Mouse (Mus musculus) NIH3T3 (cell line): Measurements from ENCODE around the gene Olfr281.
"Not testable (repeated sequence)": the region's sequence is repeated elsewhere in the genome, so short reads cannot be mapped to it uniquely, and the experiment has no call there.

Experiments
- DNase-seq: peaks from one replicate; pipeline ENCODE4 v3.0.0-alpha.2; 2012; ENCODE audit warnings: low read depth

Olfr281 gene

DNA sequence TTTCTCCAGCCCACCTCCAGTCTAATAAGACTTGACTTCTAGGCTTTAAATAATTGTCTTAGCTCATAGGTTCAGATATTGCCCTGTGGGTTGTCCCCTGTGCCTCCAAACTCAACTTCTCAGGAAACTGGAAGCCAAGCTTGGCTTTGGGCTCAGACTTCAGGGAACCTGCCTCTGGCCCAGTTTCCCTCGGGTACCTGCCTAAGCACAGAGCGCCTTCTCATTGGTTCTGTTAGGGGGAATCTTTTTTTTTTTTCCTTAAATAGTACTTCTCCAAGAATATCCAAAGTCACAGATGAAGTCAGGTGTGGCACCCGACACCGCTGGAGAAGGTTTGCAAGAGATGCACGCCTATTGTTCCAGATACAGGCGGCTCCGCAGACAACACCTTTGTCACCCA, at the start of gene Olfr281:
Gene Olfr281, plus strand, starts transcription at position 301 of the 400 bp plus-strand sequence.
- no peak for DNase-seq

DNA sequence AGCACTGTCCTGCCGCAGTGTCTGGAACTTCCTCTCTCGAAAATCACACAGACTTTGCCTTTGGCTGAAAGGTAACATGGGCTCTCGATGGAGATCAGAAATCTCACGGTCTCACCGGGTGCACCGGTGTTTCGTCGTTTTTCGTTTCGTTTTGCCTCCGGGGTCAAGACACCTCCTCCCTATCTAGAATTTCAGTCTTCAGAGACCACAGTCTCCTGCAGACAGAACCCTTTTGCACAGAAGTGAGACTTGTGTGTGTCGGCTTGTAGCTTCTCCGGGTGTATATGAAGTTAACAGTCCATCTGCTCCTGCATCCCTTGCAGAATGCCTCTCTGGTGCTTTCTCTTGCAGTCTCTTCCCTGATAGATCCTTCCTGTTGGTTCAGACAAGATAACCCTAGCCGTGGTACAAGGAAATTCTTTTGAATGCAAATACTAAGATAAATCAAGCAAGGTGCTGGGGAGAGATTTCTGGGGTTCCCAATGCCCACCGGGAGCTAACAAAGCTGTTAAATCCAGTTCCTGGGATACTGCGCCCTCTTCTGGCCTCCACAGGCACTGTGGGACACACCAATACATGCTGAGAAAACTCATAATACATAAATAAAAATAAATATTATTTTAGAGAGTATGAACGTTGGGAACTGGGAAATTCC, 43.9 kb upstream of the Olfr281 start:
- DNase-seq, result peak; percentile 52

DNA sequence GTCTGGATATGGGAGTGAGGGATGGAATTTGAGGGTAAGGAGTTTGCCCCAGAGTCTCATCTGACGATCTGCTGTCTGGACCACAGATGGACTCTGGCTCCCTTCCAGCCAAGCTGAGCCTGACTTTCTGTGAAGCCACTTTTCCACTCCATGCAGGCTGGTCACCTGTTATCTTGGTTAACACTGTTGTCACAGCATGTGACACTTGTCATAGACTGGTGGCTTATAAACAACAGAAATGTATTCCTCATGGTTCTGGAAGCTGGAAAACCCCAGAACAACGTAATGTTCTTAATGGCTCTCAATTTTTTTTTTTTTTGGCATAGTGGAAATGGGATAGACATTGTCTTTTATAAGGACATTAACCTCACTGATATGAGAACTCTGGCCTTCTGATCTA, 42.8 kb upstream of the Olfr281 start:
- no peak for DNase-seq

DNA sequence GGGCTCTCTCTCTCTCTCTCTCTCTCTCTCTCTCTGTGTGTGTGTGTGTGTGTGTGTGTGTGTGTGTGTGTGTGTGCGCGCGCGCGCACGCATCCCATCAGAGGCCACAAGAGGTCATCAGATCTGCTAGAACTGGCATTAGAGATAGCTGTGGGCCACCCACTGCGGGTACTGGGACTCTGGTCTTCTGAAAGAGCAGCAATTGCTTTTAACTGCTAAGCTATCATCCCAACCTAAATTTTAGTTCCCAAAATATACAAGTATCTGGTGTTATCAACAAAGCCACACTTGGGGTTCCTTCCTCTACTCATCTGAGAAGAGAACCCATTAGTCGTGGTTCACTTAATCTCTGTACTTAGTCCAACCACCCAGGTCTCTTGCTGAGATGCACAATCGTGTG, 42.1 kb upstream of the Olfr281 start:
- no peak for DNase-seq

DNA sequence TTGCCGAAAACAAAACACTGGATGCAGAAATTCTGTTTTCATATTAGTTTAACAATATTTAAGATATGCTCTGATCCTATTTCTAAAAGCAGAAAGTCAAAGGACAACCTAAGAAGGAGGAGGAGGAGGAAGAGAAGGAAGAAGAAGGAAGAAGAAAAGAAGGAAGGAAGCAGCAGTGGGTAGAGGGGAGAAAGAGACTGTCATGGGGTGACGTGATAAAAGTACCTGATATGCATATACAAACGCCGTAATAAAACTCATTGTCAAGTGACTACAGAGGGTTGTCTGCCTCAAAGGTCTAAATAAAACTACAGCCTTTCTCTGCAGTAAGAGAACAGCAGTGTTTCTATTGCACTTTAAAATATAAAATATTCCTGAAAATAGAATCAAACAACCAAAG, 36.4 kb upstream of the Olfr281 start:
- DNase-seq, result no peak

DNA sequence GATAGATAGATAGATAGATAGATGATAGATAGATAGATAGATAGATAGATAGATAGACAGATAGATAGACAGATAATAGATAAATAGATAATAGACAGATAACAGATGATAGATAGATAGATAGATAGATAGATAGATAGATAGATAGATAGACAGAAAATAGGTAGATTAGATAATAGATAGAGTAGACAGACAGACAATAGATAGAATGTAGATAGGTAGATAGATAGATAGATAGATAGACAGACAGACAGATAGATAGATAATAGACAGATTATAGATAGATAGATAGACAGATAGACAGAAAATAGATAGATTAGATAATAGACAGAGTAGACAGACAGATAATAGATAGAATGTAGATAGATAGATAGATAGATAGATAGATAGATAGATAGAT, 35.6 kb upstream of the Olfr281 start:
- DNase-seq, result not testable (repeated sequence)

DNA sequence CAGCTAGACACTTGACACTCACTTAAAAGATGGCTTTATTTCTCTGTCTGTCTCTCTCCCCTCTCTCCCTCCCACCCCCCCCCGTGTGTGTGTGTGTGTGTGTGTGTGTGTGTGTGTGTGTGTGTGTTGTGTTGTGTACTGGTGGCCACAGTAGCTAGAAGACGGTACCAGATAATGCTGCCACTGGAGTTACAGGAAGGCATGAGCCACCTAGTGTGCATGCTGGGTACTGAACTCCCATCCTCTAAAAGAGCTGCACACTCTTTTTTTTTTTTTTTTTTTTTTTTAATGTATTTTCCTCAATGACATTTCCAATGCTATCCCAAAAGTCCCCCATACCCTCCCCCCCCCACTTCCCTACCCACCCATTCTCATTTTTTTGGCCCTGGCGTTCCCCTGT, 35.1 kb upstream of the Olfr281 start:
- DNase-seq, result peak; percentile 59

DNA sequence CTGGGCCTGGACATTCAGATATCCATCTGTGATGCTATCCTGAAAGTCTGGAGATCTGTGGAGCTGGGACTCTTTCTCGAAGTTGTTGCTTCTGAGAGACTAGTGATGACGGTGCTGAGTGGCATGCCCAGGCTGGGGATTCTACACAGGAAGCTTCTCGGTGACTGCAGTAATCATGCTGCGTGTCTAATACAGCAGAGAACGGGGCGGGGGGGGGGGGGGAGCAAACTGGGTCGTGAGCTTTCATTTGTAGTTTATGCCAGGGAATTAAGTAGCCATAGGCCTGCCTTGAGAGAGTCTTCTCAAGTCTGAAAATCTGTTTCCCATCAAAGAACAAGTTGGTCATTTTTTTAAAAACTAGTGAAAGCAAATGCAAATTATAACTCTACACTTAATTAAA, 34.3 kb upstream of the Olfr281 start:
- no peak for DNase-seq

DNA sequence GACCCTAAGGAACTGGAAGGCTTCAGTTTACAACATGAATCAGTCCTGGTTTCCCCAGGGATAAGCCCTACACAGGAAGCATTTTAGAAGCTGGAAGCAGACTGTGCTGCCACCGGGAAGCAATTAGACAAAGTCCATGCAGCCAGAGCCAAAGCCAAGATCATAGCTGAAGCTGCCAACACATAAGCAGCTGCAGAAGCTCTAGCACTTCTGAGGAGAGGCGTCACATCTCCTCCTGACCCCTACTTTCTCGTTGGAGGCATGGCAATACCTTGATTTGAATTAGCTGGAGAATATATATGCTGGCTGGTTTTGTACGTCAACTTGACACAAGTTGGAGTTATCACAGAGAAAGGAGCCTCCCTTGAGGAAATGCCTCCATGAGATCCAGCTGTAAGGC, 31.5 kb upstream of the Olfr281 start:
- no peak for DNase-seq

DNA sequence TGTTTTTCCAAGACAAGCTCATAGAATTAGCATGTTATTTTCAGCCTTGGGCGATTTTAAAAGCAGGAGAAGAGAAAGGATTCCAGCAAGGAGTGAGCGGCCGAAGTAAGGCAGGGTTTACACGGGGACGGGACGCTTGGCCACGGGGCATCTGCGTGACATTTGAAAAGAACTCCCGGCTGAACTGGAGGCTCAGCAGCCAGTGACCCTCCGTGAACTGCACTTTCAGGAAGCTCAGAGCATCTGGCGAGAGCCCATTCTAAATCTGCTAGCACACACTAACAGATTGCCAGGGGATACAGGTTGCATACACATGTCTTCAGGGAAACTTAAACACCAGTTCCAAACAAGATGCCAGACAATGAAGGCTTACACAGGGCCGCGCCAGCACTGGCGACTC, 28.1 kb upstream of the Olfr281 start:
- no peak for DNase-seq

DNA sequence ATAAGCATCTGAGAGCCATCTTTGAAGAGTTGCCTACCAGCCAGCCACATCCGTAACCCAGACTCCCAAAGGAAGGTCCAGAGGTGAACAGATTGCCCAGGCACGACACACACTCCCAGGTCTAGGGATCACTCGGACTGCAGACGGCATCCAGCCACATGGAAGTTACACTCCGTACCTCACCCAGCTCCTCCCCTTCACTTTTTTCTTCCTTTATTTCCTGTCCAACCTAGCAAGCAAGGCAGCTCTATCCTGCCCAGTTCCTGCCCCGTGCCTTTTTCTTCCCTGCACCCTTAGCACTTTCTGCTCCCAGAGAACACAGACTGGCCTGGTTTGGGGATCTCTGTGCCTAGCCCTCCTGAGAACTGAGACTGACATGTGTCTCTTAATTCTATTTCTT, 27.6 kb upstream of the Olfr281 start:
- DNase-seq, result no peak

DNA sequence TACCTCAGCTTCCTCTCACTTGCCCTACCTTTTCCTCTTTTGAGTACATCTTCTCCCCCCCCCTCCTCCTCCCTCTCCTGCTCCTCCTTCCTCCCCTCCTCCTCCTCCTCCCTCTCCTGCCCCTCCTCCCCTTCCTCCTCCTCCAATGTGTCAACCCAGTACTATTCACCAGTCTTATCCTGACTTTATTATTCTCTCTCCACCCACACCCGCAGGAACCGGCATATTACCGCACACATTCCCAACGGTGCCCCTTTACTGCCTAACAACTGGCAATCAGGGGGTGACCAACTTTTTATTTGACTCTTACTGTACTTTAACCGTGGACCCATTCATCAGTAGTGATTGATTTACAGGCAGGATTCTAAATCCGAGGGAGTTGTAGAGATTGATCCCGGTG, 27.2 kb upstream of the Olfr281 start:
- DNase-seq, result no peak

DNA sequence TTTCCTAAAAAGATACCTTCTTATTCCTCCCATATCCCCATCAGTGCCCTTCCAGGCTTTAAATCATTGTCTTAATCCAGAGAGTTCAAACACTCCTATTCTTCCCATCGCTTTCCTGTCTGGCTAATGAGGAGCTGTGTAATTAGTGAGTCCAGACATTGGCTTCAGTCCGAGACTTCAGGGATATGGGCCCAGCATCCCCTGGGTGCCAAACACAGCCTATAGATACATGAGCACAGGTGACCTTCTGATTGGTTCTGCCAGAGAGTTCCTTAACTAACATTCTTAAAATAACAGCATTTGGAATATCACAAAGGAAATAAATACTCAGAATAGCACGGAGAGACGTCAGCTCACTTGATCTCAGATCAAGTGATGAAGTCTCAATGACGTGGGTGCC, 21.5 kb upstream of the Olfr281 start, which contains the start of gene Olfr282:
Gene Olfr282, plus strand, starts transcription at position 301 of the 400 bp plus-strand sequence.
- not testable (repeated sequence) for DNase-seq

DNA sequence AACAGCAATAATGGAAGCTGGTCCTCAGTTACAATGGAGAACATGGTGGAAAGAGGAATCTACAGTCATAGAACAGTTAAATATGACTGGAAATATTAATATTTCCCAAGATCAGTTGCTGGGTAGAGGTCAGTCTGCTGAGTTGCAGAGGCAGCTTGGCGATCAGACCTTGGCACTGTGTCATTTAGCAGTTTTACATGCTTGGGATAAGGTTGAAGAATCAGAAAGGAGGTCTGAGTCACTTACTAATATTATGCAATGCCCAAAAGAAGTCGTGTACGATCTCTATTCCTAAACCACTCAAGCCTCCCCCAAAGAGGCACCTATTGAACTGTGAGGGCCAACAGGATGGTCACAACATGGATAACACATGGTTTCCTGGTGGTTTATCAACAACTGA, 7.8 kb upstream of the Olfr281 start:
- DNase-seq, result no peak

DNA sequence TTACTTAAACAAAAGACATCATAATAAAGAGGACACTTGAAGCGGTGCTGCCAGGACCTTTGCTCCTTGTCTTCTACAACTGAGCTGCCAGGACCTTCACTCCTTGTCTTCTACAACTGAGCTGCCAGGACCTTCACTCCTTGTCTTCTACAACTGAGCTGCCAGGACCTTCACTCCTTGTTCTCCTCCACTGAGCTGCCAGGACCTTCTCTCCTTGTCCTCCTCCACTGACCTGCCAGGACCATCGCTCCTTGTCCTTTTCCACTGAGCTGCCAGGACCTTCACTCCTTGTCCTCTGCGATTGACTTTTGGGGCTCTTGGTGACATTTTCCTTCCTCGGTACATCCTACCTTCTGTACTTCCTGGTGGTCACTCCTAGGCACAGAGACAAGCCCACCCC, 3.9 kb upstream of the Olfr281 start:
- no peak for DNase-seq

DNA sequence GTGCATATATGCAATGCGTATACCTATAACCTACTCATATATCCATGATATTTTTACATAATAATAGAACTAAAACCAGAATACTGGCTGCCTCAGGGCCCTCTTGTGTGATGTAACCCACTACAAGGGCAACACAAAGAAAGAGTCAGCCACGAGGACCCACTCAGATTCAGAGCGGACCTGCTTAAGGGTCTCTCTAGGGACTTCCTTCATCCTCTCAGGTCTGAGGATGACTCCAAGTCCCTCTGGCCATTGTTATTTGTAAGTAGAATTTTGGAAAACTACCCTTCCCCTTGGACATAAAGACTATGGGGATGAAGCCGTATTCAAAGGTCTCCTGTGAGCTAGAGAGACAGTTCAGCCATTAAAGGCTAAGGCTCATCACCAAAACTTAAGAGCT, 17.2 kb downstream of the Olfr281 start, which contains the start of gene OR5BS1P:
Gene OR5BS1P, plus strand, starts transcription at position 301 of the 400 bp plus-strand sequence.
- DNase-seq, result no peak

DNA sequence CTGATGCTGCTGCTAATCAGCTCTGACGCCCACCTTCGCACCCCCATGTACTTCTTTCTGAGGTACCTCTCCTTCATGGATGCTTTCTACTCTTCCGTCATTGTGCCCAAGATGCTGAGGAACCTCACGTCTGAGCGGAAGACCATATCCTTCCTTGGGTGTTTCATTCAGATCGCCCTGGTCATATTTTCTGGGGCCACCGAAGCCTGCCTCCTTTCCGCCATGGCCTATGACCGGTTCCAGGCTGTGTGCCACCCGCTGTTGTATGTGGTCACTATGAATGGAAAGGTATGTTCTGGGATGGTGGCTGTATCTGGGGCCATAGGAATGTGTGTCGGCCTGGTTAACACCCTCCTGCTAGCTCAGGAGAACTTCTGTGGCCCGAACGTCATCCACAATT, 19.2 kb downstream of the Olfr281 start:
- DNase-seq, result no peak

DNA sequence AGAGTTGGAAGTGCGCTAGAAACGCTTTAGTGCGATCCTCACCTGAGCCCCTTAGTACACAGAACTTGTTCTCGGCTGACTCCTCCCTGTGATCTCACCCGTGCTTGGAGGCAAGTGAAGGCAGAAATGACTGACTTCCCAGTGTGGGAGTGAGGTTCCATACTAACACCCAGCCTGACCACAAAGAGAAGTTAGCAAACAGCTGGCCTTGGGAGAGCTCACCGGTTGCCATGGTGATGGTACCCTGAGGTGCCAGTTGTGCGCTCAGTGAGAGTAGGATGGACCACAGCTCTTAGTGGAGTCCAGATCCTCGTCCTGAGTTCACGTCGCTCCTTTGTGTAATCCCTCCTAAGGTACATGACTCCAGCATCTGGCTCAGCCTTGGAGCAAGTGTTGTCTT, 22.6 kb downstream of the Olfr281 start:
- DNase-seq, result no peak

DNA sequence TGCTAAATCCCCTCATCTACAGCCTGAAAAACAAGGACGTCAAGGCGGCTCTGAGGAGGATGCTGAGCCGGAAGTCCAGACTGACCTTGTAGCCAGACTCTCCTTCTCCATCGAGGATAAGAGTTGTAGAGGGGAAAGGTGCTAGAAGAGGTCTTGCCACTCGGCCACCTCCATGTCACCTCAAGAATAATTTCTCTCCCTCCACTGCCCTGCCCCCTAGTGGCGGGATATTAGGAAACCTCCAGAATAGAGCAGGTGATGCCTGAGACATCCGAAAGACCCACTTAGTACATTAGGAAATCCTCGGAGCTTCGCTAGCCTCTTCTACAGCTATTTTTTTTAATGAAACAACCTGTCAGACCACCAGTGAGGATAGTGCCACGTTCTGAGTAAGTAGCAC, 23.0 kb downstream of the Olfr281 start:
- peak; percentile 31 for DNase-seq

DNA sequence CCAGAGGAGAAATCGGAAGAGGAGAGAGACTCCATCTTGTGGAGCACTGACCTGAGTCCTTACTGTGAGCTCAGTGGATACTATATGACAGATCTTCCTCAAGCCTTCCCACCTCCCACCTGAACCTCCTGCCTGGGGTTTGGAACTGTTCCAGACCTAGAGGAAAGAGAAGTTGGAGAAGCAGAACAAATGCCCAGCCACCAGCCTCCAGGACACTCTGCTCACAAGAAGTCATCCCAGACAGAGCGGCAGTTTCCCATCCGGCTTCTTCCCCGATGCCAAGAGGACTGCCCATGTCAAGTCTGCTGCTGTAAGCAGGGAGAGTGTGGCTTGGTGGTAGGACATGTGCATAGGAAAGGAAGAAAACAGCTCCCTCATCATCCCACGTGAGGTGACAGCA, 23.9 kb downstream of the Olfr281 start:
- DNase-seq, result no peak

DNA sequence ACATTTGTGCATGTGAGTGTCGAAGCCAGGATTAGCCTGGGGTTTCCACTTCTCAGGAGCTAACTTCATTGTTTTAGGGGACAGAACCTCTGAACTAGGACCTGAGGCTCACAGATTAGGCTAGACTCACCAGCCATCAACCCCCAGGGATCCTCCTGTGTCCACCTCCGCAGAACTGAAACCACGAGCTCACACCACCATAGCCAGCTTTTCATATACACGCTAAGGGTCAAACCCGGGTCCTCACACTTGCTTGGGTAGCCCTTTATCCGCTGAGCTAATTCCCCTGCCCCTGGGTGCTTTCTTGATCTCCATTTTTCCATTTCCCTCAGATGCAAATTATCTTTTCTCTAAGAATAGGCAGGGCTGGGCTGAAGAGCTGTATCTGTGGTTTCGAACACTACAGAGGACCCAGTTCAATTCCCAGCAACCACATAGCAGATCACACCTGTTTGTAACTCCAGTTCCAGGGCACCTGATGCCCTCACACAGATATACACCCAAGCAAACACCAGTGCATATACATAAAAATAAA, 27.2 kb downstream of the Olfr281 start:
- DNase-seq, result no peak

DNA sequence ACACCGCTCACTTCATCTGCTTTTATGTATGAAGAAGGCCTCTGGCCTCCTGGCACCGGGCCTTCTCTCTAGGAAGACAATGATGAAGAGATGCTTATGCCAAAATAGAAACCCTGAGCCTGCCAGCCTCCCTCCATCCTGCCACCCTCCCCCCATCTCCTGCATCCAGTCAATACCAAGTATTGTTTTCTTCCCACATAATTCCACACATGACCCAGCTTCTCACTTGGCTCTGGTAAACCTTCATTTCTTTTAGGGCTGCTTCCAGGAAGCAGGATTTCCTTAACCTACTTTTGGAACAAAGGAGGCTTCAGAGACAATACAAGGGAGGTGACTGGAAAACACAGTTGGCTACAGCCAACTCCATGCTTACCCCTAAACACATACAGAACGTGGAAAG, 30.3 kb downstream of the Olfr281 start, which contains the start of gene Lalba:
Gene Lalba, minus strand, starts transcription at position 21 of the 400 bp plus-strand sequence.
- DNase-seq, result no peak

DNA sequence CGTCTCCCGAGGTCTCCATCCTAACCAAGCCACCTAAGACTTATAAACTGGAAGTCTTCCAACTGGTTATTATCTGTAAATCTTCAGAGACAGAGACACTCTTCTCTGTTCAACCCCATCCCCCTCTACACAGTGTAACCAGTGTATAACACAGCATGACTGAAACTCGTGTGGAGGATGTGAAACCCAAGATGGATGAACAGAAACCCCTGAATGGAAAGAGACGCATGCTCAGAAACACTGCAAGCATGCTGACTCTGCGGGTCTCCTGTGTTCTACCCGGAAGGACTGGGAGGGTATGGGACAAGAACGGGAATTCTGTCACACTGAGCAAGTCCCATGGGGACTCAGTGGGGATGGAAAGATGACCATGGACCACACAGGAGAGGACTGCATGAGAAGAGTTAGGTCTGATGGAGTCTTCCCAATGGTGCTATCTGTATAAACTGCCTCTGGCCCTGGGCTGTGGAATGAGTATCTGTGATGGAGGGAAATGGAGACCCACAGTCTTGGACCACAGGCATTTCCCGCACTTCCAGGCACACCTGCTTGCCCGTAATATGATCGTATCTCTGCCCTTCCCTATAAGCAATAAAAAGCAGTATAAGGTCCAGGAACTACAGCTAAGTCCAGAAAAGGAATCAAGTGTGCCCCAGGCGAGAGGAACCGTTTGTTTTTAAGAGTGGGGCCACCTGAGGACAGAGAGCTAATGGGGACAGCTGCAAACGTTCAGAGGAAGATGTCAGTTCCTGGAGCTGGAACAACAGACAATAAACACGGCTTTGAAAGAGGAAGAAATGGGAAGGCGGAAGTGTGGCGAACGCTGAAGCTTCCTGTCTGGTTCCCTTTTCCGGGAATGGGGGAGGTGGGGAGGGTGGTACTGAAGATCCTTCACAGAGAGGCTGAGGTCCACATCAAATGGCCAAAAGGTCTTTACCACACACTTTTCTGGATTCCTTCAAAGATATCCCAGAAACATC, 31.8 kb downstream of the Olfr281 start:
- DNase-seq, result no peak
